Mouse (Mus musculus) heart, postnatal 0 days (tissue): Measurements from ENCODE around the gene Adamts12. TPM values are rescaled to one million over a fixed set of nuclear protein-coding genes. Genes with fewer than 3 reads are reported as not detected.

Experiments
- ATAC-seq: fragments of 200-750 bp; cut with Nextera tagmentation; 2 replicates; pipeline ENCODE4 v1.8.0; 2017; ENCODE audit warnings: low read depth, moderate number of reproducible peaks, moderate library complexity; ENCODE audit not compliant: insufficient read depth
- DNase-seq: peaks from one replicate; pipeline ENCODE4 v3.0.0-alpha.2; 2016; ENCODE audit warnings: low spot score
- H3K27ac ChIP-seq: fragments of 300-500 bp; sonication (generic); 2 replicates; pipeline ENCODE4 v1.5.1; 2014; ENCODE audit warnings: low read depth, mild to moderate bottlenecking
- H3K27me3 ChIP-seq: fragments of 300-500 bp; sonication (generic); 2 replicates; pipeline ENCODE4 v1.6.1; 2014; ENCODE audit warnings: low read length, mixed read lengths; ENCODE audit not compliant: control insufficient read depth, insufficient read depth
- H3K36me3 ChIP-seq: fragments of 300-500 bp; sonication (generic); replicated peaks from 2 replicates; pipeline ENCODE4 v1.6.1; 2014; ENCODE audit warnings: low read length, mixed read lengths; ENCODE audit not compliant: control insufficient read depth, insufficient read depth
- H3K4me1 ChIP-seq: fragments of 300-500 bp; sonication (generic); 2 replicates; pipeline ENCODE4 v1.6.1; 2014; ENCODE audit warnings: antibody characterized with exemption; ENCODE audit not compliant: control insufficient read depth, insufficient read depth
- H3K4me2 ChIP-seq: fragments of 300-500 bp; sonication (generic); 2 replicates; pipeline ENCODE4 v1.6.1; 2014; ENCODE audit warnings: low read depth, mild to moderate bottlenecking, low read length, moderate library complexity
- H3K4me3 ChIP-seq: fragments of 300-500 bp; sonication (generic); 2 replicates; pipeline ENCODE4 v1.5.1; 2014; ENCODE audit warnings: low read depth, low read length
- H3K9ac ChIP-seq: fragments of 300-500 bp; sonication (generic); replicated peaks from 2 replicates; pipeline ENCODE4 v1.6.1; 2014; ENCODE audit warnings: low read depth, low read length, mixed read lengths
- H3K9me3 ChIP-seq: fragments of 300-500 bp; sonication (generic); replicated peaks from 2 replicates; pipeline ENCODE4 v1.6.1; 2016; ENCODE audit warnings: low read length; ENCODE audit not compliant: control insufficient read depth
- CTCF ChIP-seq: IDR thresholded peaks from 2 replicates; pipeline ENCODE4 v1.5.1; 2016; ENCODE audit warnings: antibody characterized with exemption, control low read depth, low read depth
- EP300 ChIP-seq: IDR thresholded peaks from 2 replicates; pipeline ENCODE4 v1.6.1; 2016; ENCODE audit warnings: antibody characterized with exemption, low read depth
- WGBS: fragments of 180-500 bp; shearing (Covaris S2); extraction: QIAGEN DNeasy Blood & Tissue Kit; methylation state at CpG from one replicate; pipeline ENCODE4 v1.1.7; 2014; 5-methylcytosine and 5-hydroxymethylcytosine counted together
- polyA plus RNA-seq: library from polyadenylated mRNA; unstranded; fragments of >200 nt; fragmentation: Nextera tagmentation; extraction: Ambion mirVana; gene quantifications from 2 replicates; pipeline ENCODE4 v1.2.1, GENCODE M21; 2015
- total RNA-seq: library from RNA; depleted of rRNA; stranded (reverse); fragments of >200 nt; gene quantifications from 2 replicates; pipeline ENCODE4 v1.2.3, GENCODE M21; 2014; ENCODE audit warnings: low replicate concordance

The Adamts12 gene
- total and polyA plus RNA-seq, 2 experiments from 2014 or later, result 1.1 to 6.4 TPM

GRCm38 (mm10) chr15:11083678-11084077 is 19.1 kb downstream of the Adamts12 start:
- Histone ChIP-seq H3K9ac (no peak overlapping the region), H3K9me3 (no peaks in the 10 kb centered on the region), H3K4me2 (no peak overlapping the region), H3K4me1 (no peaks in the 10 kb centered on the region), H3K27me3 (no peaks in the 10 kb centered on the region), H3K4me3 (no peak overlapping the region), H3K36me3 (no peaks in the 10 kb centered on the region), H3K27ac (no peak overlapping the region)
- DNase-seq (no peak), ATAC-seq (no peak)
- TF ChIP-seq EP300 (no peak), CTCF (no peak)
- 94% methylated on average over 3 of the region's 3 CpGs for WGBS

- H3K27ac ChIP-seq, result peak overlapping the region; percentile 2; the same call in 1 of the 2 replicates
Measured at GRCm38 (mm10) chr15:11084241-11084992, 19.8 kb downstream of the Adamts12 start.

GRCm38 (mm10) chr15:11084993-11085365 is 20.4 kb downstream of the Adamts12 start:
- 38% methylated on average over 1 of the region's 1 CpGs for WGBS
- no peak for DNase-seq
- Histone ChIP-seq H3K4me2 (no peak overlapping the region), H3K36me3 (no peaks in the 10 kb centered on the region), H3K4me1 (no peaks in the 10 kb centered on the region), H3K9me3 (no peaks in the 10 kb centered on the region), H3K27ac (no peak overlapping the region), H3K27me3 (no peaks in the 10 kb centered on the region), H3K4me3 (no peak overlapping the region), H3K9ac (no peak overlapping the region)
- TF ChIP-seq CTCF, result no peak
- no peak for TF ChIP-seq EP300
- no peak for ATAC-seq

More at GRCm38 (mm10) chr15:11084241-11084992, 19.8 kb downstream of the Adamts12 start:
- Histone ChIP-seq H3K27me3 (no peaks in the 10 kb centered on the region), H3K36me3 (no peaks in the 10 kb centered on the region), H3K9me3 (no peaks in the 10 kb centered on the region), H3K4me2 (no peak overlapping the region), H3K9ac (no peak overlapping the region), H3K4me3 (no peak overlapping the region), H3K4me1 (no peaks in the 10 kb centered on the region)
- 39% methylated on average over 9 of the region's 9 CpGs for WGBS
- ATAC-seq (no peak), DNase-seq (no peak)
- TF ChIP-seq CTCF, result no peak
- no peak for TF ChIP-seq EP300

GRCm38 (mm10) chr15:11089494-11089893 is 24.9 kb downstream of the Adamts12 start:
- Histone ChIP-seq H3K27ac (no peak overlapping the region), H3K9me3 (no peaks in the 10 kb centered on the region), H3K4me1 (no peaks in the 10 kb centered on the region), H3K4me2 (no peak overlapping the region), H3K36me3 (no peaks in the 10 kb centered on the region), H3K4me3 (no peak overlapping the region), H3K9ac (no peak overlapping the region), H3K27me3 (no peaks in the 10 kb centered on the region)
- DNase-seq, result no peak
- ATAC-seq, result no peak
- 71% methylated on average over 3 of the region's 3 CpGs for WGBS
- TF ChIP-seq CTCF (no peak), EP300 (no peak)

GRCm38 (mm10) chr15:11095566-11095965 is 31.0 kb downstream of the Adamts12 start:
- 64% methylated on average over 3 of the region's 3 CpGs for WGBS
- H3K27ac ChIP-seq, result no peak overlapping the region
- DNase-seq (no peak), ATAC-seq (no peak)
- H3K9ac ChIP-seq, result no peak overlapping the region
- H3K36me3 ChIP-seq, result no peaks in the 10 kb centered on the region
- no peak for TF ChIP-seq CTCF
- no peak for TF ChIP-seq EP300
- H3K4me3 ChIP-seq, result no peak overlapping the region
- no peaks in the 10 kb centered on the region for H3K4me1 ChIP-seq
- H3K27me3 ChIP-seq, result no peaks in the 10 kb centered on the region
- H3K4me2 ChIP-seq, result no peak overlapping the region
- H3K9me3 ChIP-seq, result no peaks in the 10 kb centered on the region

GRCm38 (mm10) chr15:11097967-11098702 is 33.5 kb downstream of the Adamts12 start:
- TF ChIP-seq CTCF (no peak), EP300 (no peak)
- WGBS, result 55% methylated on average over 4 of the region's 4 CpGs
- H3K27me3 ChIP-seq, result no peaks in the 10 kb centered on the region
- no peak overlapping the region for H3K4me2 ChIP-seq
- DNase-seq, result no peak
- H3K4me3 ChIP-seq, result no peak overlapping the region
- no peak for ATAC-seq
- H3K9me3 ChIP-seq, result no peaks in the 10 kb centered on the region
- no peaks in the 10 kb centered on the region for H3K4me1 ChIP-seq
- no peak overlapping the region for H3K27ac ChIP-seq
- no peaks in the 10 kb centered on the region for H3K36me3 ChIP-seq
- H3K9ac ChIP-seq, result no peak overlapping the region
